Mouse (Mus musculus) stomach, embryonic 16.5 days (tissue): ENCODE results near the gene Olfr569. TPM values are rescaled to one million over a fixed set of nuclear protein-coding genes. Genes with fewer than 3 reads are reported as not detected.

Experiments
- ATAC-seq: fragments of 200-750 bp; cut with Nextera tagmentation; 2 replicates; pipeline ENCODE4 v1.8.0; 2017; ENCODE audit warnings: moderate number of reproducible peaks, moderate TSS enrichment; ENCODE audit not compliant: insufficient read depth, low FRiP score
- H3K27ac ChIP-seq: fragments of 300-500 bp; sonication (generic); 2 replicates; pipeline ENCODE4 v1.5.1; 2014; ENCODE audit warnings: low read length
- H3K27me3 ChIP-seq: fragments of 300-500 bp; sonication (generic); 2 replicates; pipeline ENCODE4 v1.6.1; 2014; ENCODE audit warnings: low read length, control low read depth, mixed read lengths; ENCODE audit not compliant: control insufficient read depth, insufficient read depth
- H3K36me3 ChIP-seq: fragments of 300-500 bp; sonication (generic); 2 replicates; pipeline ENCODE4 v1.6.1; 2014; ENCODE audit warnings: low read length; ENCODE audit not compliant: control insufficient read depth, insufficient read depth
- H3K4me1 ChIP-seq: fragments of 300-500 bp; sonication (generic); 2 replicates; pipeline ENCODE4 v1.6.1; 2014; ENCODE audit warnings: low read length, control low read depth, mixed read lengths; ENCODE audit not compliant: control insufficient read depth, insufficient read depth
- H3K4me2 ChIP-seq: fragments of 300-500 bp; sonication (generic); 2 replicates; pipeline ENCODE4 v1.6.1; 2014; ENCODE audit warnings: low read depth, low read length, mixed read lengths
- H3K4me3 ChIP-seq: fragments of 300-500 bp; sonication (generic); replicated peaks from 2 replicates; pipeline ENCODE4 v1.5.1; 2014; ENCODE audit warnings: mild to moderate bottlenecking, low read length
- H3K9ac ChIP-seq: fragments of 300-500 bp; sonication (generic); 2 replicates; pipeline ENCODE4 v1.6.1; 2014; ENCODE audit warnings: low read length
- H3K9me3 ChIP-seq: fragments of 300-500 bp; sonication (generic); replicated peaks from 2 replicates; pipeline ENCODE4 v1.6.1; 2016; ENCODE audit warnings: low read length, control low read depth; ENCODE audit not compliant: control insufficient read depth
- WGBS: fragments of 180-500 bp; shearing (Covaris S2); extraction: QIAGEN DNeasy Blood & Tissue Kit; methylation state at CpG from one replicate; pipeline ENCODE4 v1.1.7; 2014; 5-methylcytosine and 5-hydroxymethylcytosine counted together
- polyA plus RNA-seq: library from polyadenylated mRNA; unstranded; fragments of >200 nt; fragmentation: Nextera tagmentation; extraction: Ambion mirVana; gene quantifications from 2 replicates; pipeline ENCODE4 v1.2.1, GENCODE M21; 2015

Gene Olfr569
- not detected in 2 replicates for polyA plus RNA-seq

DNA sequence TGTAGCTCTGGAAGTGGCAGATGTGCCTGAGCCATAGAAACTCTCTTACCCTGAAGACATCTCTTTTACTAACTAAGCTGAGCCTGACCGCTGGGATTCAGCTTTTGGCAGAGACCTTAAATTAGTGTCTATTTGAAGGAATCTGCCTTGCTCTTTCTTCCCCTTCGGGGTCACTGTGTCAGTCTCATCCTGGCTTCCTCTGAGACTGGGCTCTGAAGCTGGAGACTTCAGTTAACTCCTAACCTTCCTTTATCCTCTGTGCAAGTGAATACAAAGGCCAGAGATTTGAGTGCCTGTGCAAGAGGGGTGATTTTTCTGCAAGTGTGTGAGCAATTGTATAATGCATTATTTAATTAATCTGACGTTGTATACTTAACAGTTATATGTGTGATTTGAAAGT lies at the start of gene Olfr569:
Olfr569 (minus strand) TSS at position 101 of the 400 bp plus-strand sequence.
- WGBS = 61% methylated on average over 3 of the region's 3 CpGs
- no peak for ATAC-seq
- Histone ChIP-seq H3K36me3 (no peaks in the 10 kb centered on the region), H3K4me3 (no peak within 1 kb of the TSS), H3K4me2 (no peak within 1 kb of the TSS), H3K9ac (no peak within 1 kb of the TSS), H3K27me3 (no peaks in the 10 kb centered on the region), H3K9me3 (no peaks in the 10 kb centered on the region), H3K4me1 (no peaks in the 10 kb centered on the region), H3K27ac (no peak within 1 kb of the TSS)

DNA sequence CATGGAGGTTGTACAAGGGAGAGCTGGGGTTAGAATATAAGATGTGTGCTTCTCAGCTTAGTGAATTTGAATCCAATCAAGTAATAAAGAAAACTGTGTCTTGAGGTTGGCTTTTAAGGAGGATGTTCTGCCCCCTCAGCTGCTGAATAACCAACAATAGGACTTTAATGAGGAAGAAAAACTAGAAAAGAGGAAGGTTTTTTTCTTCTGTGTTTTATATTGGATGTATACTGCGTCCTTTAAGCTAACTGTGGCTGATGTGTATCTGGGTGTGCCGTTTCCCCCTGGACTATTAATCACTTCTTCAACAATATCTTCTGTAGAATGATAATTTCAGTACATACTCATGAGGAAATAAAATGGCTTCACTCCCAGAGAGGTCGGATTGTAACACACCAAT lies 36.4 kb upstream of the Olfr569 start:
- H3K4me2 ChIP-seq = no peak overlapping the region
- no peaks in the 10 kb centered on the region for H3K9me3 ChIP-seq
- no peak overlapping the region for H3K27ac ChIP-seq
- no peaks in the 10 kb centered on the region for H3K4me1 ChIP-seq
- no peaks in the 10 kb centered on the region for H3K27me3 ChIP-seq
- no peaks in the 10 kb centered on the region for H3K36me3 ChIP-seq
- no peak for ATAC-seq
- WGBS = 59% methylated on average over 3 of the region's 3 CpGs
- H3K4me3 ChIP-seq = no peak overlapping the region
- H3K9ac ChIP-seq = no peak overlapping the region

DNA sequence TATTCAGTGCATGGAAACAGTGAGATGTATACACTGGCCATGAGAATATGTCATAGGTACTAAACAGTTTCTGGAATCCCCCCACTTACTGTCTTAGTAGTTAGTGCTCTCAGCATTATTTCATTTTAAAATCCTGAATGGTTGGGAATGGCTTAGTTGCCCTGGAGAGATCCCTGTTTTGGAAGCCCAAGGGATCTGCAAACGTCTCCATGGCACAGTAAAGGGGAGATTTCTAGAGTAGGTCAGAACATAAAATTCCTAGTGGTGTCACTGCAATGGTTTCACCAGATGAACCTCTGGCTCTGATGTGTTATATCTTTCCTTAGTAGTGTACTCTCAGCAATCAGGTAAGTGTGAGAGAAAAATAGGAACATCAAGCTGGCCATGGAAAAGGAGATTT lies 33.4 kb upstream of the Olfr569 start, which contains the start of gene Olfr572:
Olfr572 (plus strand) TSS at position 301 of the 400 bp plus-strand sequence.
- 60% methylated on average over 1 of the region's 1 CpGs for WGBS
- Histone ChIP-seq H3K9ac (no peak within 1 kb of the TSS), H3K4me1 (no peaks in the 10 kb centered on the region), H3K4me3 (no peak within 1 kb of the TSS), H3K27ac (no peak within 1 kb of the TSS), H3K4me2 (no peak within 1 kb of the TSS), H3K27me3 (no peaks in the 10 kb centered on the region), H3K36me3 (no peaks in the 10 kb centered on the region), H3K9me3 (no peaks in the 10 kb centered on the region)
- ATAC-seq = no peak

DNA sequence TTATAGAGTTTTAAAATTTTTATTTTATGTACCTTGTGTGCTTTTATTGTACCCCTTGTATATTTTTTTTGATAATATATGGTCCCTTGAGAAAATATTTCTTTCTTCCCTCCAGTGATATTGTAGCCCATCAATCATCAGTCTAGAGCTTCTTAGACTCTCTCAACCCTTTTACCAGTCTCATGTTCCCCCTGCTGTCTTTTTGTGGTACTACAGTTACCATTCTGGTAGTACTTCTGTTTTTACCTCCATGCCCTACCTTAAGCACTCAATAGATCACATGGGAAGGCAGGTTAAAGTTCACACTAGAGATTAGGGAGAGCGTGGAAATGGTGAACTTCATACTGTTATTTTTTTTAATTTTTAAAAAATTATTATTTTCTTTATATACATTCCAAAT lies 28.9 kb upstream of the Olfr569 start:
- 10% methylated on average over 1 of the region's 1 CpGs for WGBS
- no peak overlapping the region for H3K27ac ChIP-seq
- ATAC-seq = no peak

DNA sequence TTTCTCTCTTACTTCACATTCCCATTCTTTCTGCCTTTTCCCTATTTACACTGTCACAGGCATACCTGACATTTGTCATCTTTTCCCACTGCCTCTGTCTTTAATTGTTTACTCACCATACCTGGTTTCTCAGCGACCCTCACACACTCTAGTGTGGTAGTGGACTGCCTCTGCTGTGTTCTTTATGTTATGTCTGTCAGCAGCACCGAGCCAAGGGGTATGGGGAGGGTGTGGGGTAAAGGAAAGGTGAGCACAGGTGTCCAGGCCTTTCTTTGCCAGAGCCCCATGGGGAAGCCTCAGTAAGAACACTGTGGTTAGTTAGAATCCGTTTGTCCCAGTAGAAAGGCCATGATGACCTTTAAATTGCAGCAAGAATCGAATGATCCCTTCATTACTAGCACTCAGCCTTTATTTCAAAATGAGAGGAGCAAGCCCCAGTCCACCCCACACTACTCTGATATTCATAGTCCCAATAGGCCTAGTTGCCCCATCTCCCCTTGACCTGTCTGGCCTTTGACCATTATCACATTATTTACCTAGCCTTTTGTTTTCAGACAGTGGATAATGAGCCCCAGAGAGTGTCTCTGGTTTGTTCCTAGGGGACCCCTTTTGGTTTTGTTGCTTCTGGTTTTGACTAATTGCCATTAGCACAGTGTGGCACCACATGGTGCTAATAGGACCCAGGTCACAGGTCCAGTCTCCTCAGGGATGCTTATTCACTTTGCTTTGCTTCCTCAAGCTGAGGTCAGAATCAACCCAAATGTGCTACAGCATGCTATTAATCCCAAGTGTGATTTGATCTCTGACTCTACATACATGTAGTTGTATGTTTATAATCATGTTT lies 26.6 kb upstream of the Olfr569 start, which contains the start of gene Olfr571:
Olfr571 (minus strand) TSS at position 505 of the 844 bp plus-strand sequence.
- H3K27ac ChIP-seq = no peak within 1 kb of the TSS
- H3K4me1 ChIP-seq = no peaks in the 10 kb centered on the region
- no peak within 1 kb of the TSS for H3K4me3 ChIP-seq
- no peaks in the 10 kb centered on the region for H3K36me3 ChIP-seq
- no peak within 1 kb of the TSS for H3K9ac ChIP-seq
- H3K4me2 ChIP-seq = no peak within 1 kb of the TSS
- H3K27me3 ChIP-seq = no peaks in the 10 kb centered on the region
- no peak for ATAC-seq
- H3K9me3 ChIP-seq = no peaks in the 10 kb centered on the region
- 48% methylated on average over 4 of the region's 4 CpGs for WGBS

More for the DNA sequence above, 28.9 kb upstream of the Olfr569 start:
- Histone ChIP-seq H3K36me3 (no peaks in the 10 kb centered on the region), H3K9me3 (no peaks in the 10 kb centered on the region), H3K4me2 (no peak overlapping the region), H3K4me3 (no peak overlapping the region), H3K9ac (no peak overlapping the region), H3K4me1 (no peaks in the 10 kb centered on the region), H3K27me3 (no peaks in the 10 kb centered on the region)

DNA sequence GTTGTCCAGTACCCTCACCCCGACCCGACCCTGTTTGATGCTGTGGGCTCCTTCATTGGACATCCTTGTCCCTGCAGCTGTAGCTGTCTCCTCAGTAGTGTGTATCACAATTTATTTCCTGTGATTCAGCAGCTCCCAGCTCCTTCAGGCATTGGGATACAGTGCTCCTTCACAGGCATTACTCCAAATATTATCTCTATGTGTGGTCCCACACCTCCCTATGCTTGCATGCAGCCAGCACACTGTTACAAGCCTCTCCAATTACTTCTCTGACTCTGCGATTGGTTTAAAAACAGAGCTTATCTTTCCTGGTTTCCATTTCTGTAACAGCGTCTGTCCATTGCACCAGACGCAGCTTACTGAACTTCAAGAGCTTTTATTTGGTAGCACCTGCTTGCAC lies 25.7 kb upstream of the Olfr569 start:
- no peak overlapping the region for H3K27ac ChIP-seq
- H3K4me3 ChIP-seq = no peak overlapping the region
- no peak overlapping the region for H3K9ac ChIP-seq
- no peak for ATAC-seq
- H3K27me3 ChIP-seq = no peaks in the 10 kb centered on the region
- WGBS = 46% methylated on average over 5 of the region's 5 CpGs
- H3K4me2 ChIP-seq = no peak overlapping the region
- H3K4me1 ChIP-seq = no peaks in the 10 kb centered on the region
- no peaks in the 10 kb centered on the region for H3K9me3 ChIP-seq
- no peaks in the 10 kb centered on the region for H3K36me3 ChIP-seq

DNA sequence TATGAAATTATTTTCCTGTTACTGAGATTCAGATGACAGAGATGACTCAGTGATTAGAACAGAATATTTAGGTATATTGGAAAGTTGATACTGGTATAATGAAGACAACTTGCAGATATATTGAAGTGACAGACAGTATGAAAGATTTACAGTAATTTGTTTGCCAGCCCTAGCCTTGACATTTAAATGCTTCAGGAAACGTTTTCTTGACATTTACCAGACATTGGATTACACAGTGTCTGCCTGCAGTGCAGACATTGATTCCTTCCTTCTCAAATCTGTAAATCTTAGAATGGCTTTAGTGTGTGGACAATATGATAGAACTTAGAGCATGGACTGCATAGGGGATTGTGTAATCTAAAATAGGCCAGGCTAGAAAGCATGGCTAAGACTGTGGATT lies 24.6 kb upstream of the Olfr569 start:
- Histone ChIP-seq H3K9me3 (no peaks in the 10 kb centered on the region), H3K27me3 (no peaks in the 10 kb centered on the region), H3K4me1 (no peaks in the 10 kb centered on the region), H3K9ac (no peak overlapping the region), H3K36me3 (no peaks in the 10 kb centered on the region), H3K27ac (no peak overlapping the region), H3K4me2 (no peak overlapping the region), H3K4me3 (no peak overlapping the region)
- ATAC-seq = no peak
- WGBS = 13% methylated on average over 1 of the region's 1 CpGs

DNA sequence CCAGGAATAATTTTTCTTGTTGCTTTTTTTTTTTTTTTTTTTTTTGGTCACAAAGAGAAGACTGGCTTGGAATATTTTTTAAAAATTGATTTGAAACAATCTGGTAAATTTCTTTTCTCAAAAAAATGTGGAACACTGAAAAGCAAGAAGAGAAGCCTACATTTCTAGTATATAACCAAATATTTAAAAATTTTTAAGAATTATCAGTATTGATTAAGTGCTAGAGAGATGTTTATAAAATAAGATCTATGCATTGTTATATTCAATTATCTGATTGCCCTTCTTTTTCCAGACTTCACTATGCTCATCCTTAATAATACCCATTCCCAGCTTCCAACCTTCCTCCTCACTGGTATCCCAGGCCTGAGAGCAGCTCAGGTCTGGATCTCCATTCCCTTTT lies 13.9 kb downstream of the Olfr569 start, which contains the start of gene Olfr568:
Olfr568 (plus strand) TSS at position 301 of the 400 bp plus-strand sequence.
- Histone ChIP-seq H3K4me3 (no peak within 1 kb of the TSS), H3K9ac (no peak within 1 kb of the TSS), H3K9me3 (no peaks in the 10 kb centered on the region), H3K4me2 (no peak within 1 kb of the TSS), H3K36me3 (no peaks in the 10 kb centered on the region), H3K27me3 (no peaks in the 10 kb centered on the region), H3K4me1 (no peaks in the 10 kb centered on the region), H3K27ac (no peak within 1 kb of the TSS)
- ATAC-seq = no peak

DNA sequence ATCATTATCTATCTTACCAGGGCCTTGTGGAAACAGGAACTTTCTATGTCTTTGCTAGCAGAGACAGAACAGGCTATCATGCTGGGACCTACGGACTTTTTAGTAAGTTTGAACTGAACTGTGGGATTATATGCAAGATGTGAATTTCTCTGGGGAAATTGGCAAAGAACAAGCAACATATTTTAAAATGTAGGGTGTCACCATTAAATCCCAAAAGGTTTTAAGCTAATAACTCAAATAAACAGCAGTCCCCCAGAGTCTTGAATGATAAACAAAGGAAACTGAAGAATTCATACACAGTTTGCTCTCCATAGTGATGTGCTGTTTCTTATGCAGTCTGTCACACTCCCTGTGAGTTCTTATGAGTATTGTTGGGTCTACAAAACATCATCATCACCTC lies 32.0 kb downstream of the Olfr569 start, which contains the start of gene Olfr566:
Olfr566 (minus strand) TSS at position 101 of the 400 bp plus-strand sequence.
- Histone ChIP-seq H3K27me3 (no peaks in the 10 kb centered on the region), H3K9me3 (no peaks in the 10 kb centered on the region), H3K4me3 (no peak within 1 kb of the TSS), H3K36me3 (no peaks in the 10 kb centered on the region), H3K27ac (no peak within 1 kb of the TSS), H3K9ac (no peak within 1 kb of the TSS), H3K4me1 (no peaks in the 10 kb centered on the region), H3K4me2 (no peak within 1 kb of the TSS)
- no peak for ATAC-seq
- 64% methylated on average over 1 of the region's 1 CpGs for WGBS
